Mouse (Mus musculus): ENCODE measurements around the gene Mapkapk5. TPM values are rescaled to one million over a fixed set of nuclear protein-coding genes. Genes with fewer than 3 reads are reported as not detected.

The Mapkapk5 gene
- polyA plus RNA-seq, 1 experiment from 2014 or later: 52.1 TPM

- peak; percentile 26 for DNase-seq (ENCODE audit: low spot score)
These were observed 44.2 kb downstream of the Mapkapk5 start for GRCm38 (mm10) chr5:121501424-121501996.

GRCm38 (mm10) chr5:121500719-121501118, 45.0 kb downstream of the Mapkapk5 start:
- no peak for DNase-seq (ENCODE audit: low spot score)

DNA sequence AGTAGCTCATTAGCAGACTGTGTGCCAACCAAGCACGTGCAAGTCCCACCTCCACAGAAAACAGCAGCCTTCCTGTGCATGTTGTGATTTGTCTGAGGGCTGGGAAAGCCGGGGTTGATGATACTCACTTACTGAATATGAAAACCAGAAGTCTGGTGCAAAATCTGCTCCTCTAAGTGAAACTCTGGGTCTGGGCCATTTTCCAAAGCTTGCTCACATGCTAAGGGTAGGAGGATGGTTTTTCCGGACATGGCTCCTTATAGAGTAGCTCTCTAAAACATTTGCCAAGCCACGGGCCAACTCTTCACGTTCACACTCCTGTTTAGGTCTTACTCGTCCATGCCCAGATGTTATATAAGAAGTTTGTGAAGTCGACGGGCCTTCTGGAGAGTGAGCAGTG, 52.4 kb downstream of the Mapkapk5 start:
- DNase-seq (ENCODE audit: low spot score): no peak

- no peak for DNase-seq (ENCODE audit: low spot score)
These were observed 60.9 kb downstream of the Mapkapk5 start for GRCm38 (mm10) chr5:121484801-121485200.

- peak; percentile 75 for DNase-seq (ENCODE audit: low spot score)
These were observed 68.0 kb downstream of the Mapkapk5 start for GRCm38 (mm10) chr5:121477680-121478079.

- no peak for DNase-seq (ENCODE audit: low spot score)
These were observed 69.7 kb downstream of the Mapkapk5 start for GRCm38 (mm10) chr5:121476040-121476439.

Other genes with a start within 250 kb of the Mapkapk5 start
- gene Trafd1, start 160.3 kb downstream of the Mapkapk5 start, polyA plus RNA-seq (2015; fragmentation: Nextera tagmentation; extraction: Ambion mirVana): 87.5 and 90.5 TPM in 2 replicates
- gene Naa25, start 148.0 kb downstream of the Mapkapk5 start, polyA plus RNA-seq (2015; fragmentation: Nextera tagmentation; extraction: Ambion mirVana): 33.6 and 36.8 TPM in 2 replicates
- gene Tmem116, start 94.0 kb downstream of the Mapkapk5 start, polyA plus RNA-seq (2015; fragmentation: Nextera tagmentation; extraction: Ambion mirVana): 1.5 and 2.0 TPM in 2 replicates
- 102 and 107 TPM in 2 replicates for gene Erp29, start 93.4 kb downstream of the Mapkapk5 start, polyA plus RNA-seq (2015; fragmentation: Nextera tagmentation; extraction: Ambion mirVana)
- 0.05 TPM in 1 of 2 replicates, not detected in the other for gene Adam1b, start 42.5 kb downstream of the Mapkapk5 start, polyA plus RNA-seq (2015; fragmentation: Nextera tagmentation; extraction: Ambion mirVana)
- 0.64 and 0.66 TPM in 2 replicates for gene Adam1a, start 423 bp downstream of the Mapkapk5 start, polyA plus RNA-seq (2015; fragmentation: Nextera tagmentation; extraction: Ambion mirVana)
- gene Gm42878, start 423 bp downstream of the Mapkapk5 start, polyA plus RNA-seq (2015; fragmentation: Nextera tagmentation; extraction: Ambion mirVana): not detected in 2 replicates
- gene Aldh2, start 47.9 kb upstream of the Mapkapk5 start, polyA plus RNA-seq (2015; fragmentation: Nextera tagmentation; extraction: Ambion mirVana): 127 and 128 TPM in 2 replicates
- gene Acad12, start 73.0 kb upstream of the Mapkapk5 start, polyA plus RNA-seq (2015; fragmentation: Nextera tagmentation; extraction: Ambion mirVana): 1.3 and 1.4 TPM in 2 replicates
- gene Acad10, start 114.6 kb upstream of the Mapkapk5 start, polyA plus RNA-seq (2015; fragmentation: Nextera tagmentation; extraction: Ambion mirVana): 2.6 and 3.4 TPM in 2 replicates
- 48.2 and 51.9 TPM in 2 replicates for gene Brap, start 114.7 kb upstream of the Mapkapk5 start, polyA plus RNA-seq (2015; fragmentation: Nextera tagmentation; extraction: Ambion mirVana)
- gene Atxn2, start 165.4 kb upstream of the Mapkapk5 start, polyA plus RNA-seq (2015; fragmentation: Nextera tagmentation; extraction: Ambion mirVana): 34.9 and 46.6 TPM in 2 replicates